Mouse (Mus musculus) T-helper 2 cell (primary cell): ENCODE measurements around the gene Hoxd3.

ENCODE experiments used
- in situ Hi-C: fragments of 300-600 bp; cut with MboI, MseI; formaldehyde crosslinking; loops from one replicate; pipeline ENCODE4 v1.15.1; 2025; ENCODE audit warnings: high pct_unique_total_duplicates

Hoxd3 gene

GRCm38 (mm10) chr2:74738623-74739475, 27.1 kb downstream of the Hoxd3 start:
- in situ Hi-C loops: no loop called here

GRCm38 (mm10) chr2:74739476-74739800, 27.7 kb downstream of the Hoxd3 start:
- in situ Hi-C loops: no loop called here

- in situ Hi-C loops: loop anchor here (5.0 kb wide), 1 partner anchor 87 kb away; the partner anchor contains the start of gene Mtx2
Observed at GRCm38 (mm10) chr2:74739869-74740268, 28.1 kb downstream of the Hoxd3 start.

GRCm38 (mm10) chr2:74740311-74741091, 28.8 kb downstream of the Hoxd3 start:
- in situ Hi-C loops: loop anchor here (5.0 kb wide), 1 partner anchor 87 kb away; the partner anchor contains the start of gene Mtx2

- in situ Hi-C loops: loop anchor here (5.0 kb wide), 1 partner anchor 86 kb away; the partner anchor contains the start of gene Mtx2
Observed at GRCm38 (mm10) chr2:74741252-74741978, 29.7 kb downstream of the Hoxd3 start.

- in situ Hi-C loops: loop anchor here (5.0 kb wide), 1 partner anchor 85 kb away; the partner anchor contains the start of gene Mtx2
Observed at GRCm38 (mm10) chr2:74741979-74742277, 30.2 kb downstream of the Hoxd3 start.

- in situ Hi-C loops: loop anchor here (5.0 kb wide), 1 partner anchor 53 kb away; the partner anchor contains the start of gene Hoxd10
Observed at GRCm38 (mm10) chr2:74745540-74746297, 34.0 kb downstream of the Hoxd3 start.

GRCm38 (mm10) chr2:74746298-74746921, 34.7 kb downstream of the Hoxd3 start:
- in situ Hi-C loops: loop anchor here (5.0 kb wide), 1 partner anchor 54 kb away; the partner anchor contains the start of gene Hoxd10

GRCm38 (mm10) chr2:74747006-74747405, 35.3 kb downstream of the Hoxd3 start:
- in situ Hi-C loops: loop anchor here (5.0 kb wide), 1 partner anchor 55 kb away; the partner anchor contains the start of gene Hoxd10

GRCm38 (mm10) chr2:74747661-74748141, 36.0 kb downstream of the Hoxd3 start:
- in situ Hi-C loops: loop anchor here (5.0 kb wide), 1 partner anchor 55 kb away; the partner anchor contains the start of gene Hoxd10

- in situ Hi-C loops: loop anchor here (5.0 kb wide), 1 partner anchor 56 kb away; the partner anchor contains the start of gene Hoxd10
Observed at GRCm38 (mm10) chr2:74748436-74748995, 36.8 kb downstream of the Hoxd3 start.

GRCm38 (mm10) chr2:74749337-74750121, 37.8 kb downstream of the Hoxd3 start:
- in situ Hi-C loops: loop anchor here (5.0 kb wide), 1 partner anchor 57 kb away; the partner anchor contains the start of gene Hoxd10

GRCm38 (mm10) chr2:74750731-74751250, 39.1 kb downstream of the Hoxd3 start:
- in situ Hi-C loops: no loop called here

GRCm38 (mm10) chr2:74751861-74752260, 40.1 kb downstream of the Hoxd3 start:
- in situ Hi-C loops: no loop called here

- in situ Hi-C loops: no loop called here
Observed at GRCm38 (mm10) chr2:74752431-74753174, 40.9 kb downstream of the Hoxd3 start.

GRCm38 (mm10) chr2:74753175-74753523, 41.4 kb downstream of the Hoxd3 start:
- in situ Hi-C loops: no loop called here

- in situ Hi-C loops: no loop called here
Observed at GRCm38 (mm10) chr2:74753711-74754110, 42.0 kb downstream of the Hoxd3 start.

GRCm38 (mm10) chr2:74760146-74760545, 48.4 kb downstream of the Hoxd3 start:
- in situ Hi-C loops: no loop called here
